Mouse (Mus musculus) heart, embryonic 11.5 days (tissue): Measurements from ENCODE around the gene Hoxd4. TPM values are rescaled to one million over a fixed set of nuclear protein-coding genes. Genes with fewer than 3 reads are reported as not detected.

Experiments used
- ATAC-seq: fragments of 200-750 bp; cut with Nextera tagmentation; replicated peaks from 2 replicates; pipeline ENCODE4 v1.8.0; 2017; ENCODE audit warnings: moderate library complexity; ENCODE audit not compliant: insufficient number of reproducible peaks, low FRiP score, low TSS enrichment
- H3K27ac ChIP-seq: fragments of 300-500 bp; sonication (generic); 2 replicates; pipeline ENCODE4 v1.5.1; 2014; ENCODE audit warnings: mild to moderate bottlenecking, low read depth, low read length
- H3K27me3 ChIP-seq: fragments of 300-500 bp; sonication (generic); 2 replicates; pipeline ENCODE4 v1.6.1; 2014; ENCODE audit warnings: mild to moderate bottlenecking, low read length, mixed read lengths; ENCODE audit not compliant: control insufficient read depth, insufficient read depth
- H3K36me3 ChIP-seq: fragments of 300-500 bp; sonication (generic); 2 replicates; pipeline ENCODE4 v1.6.1; 2014; ENCODE audit warnings: mild to moderate bottlenecking, low read length, moderate library complexity, mixed read lengths; ENCODE audit not compliant: control insufficient read depth, insufficient read depth
- H3K4me1 ChIP-seq: fragments of 300-500 bp; sonication (generic); 2 replicates; pipeline ENCODE4 v1.6.1; 2014; ENCODE audit warnings: low read length; ENCODE audit not compliant: control insufficient read depth, insufficient read depth
- H3K4me2 ChIP-seq: fragments of 300-500 bp; sonication (generic); 2 replicates; pipeline ENCODE4 v1.6.1; 2014; ENCODE audit warnings: mild to moderate bottlenecking, moderate library complexity
- H3K4me3 ChIP-seq: fragments of 300-500 bp; sonication (generic); 2 replicates; pipeline ENCODE4 v1.5.1; 2014; ENCODE audit warnings: low read depth, low read length
- H3K9ac ChIP-seq: fragments of 300-500 bp; sonication (generic); 2 replicates; pipeline ENCODE4 v1.6.1; 2014; ENCODE audit warnings: mild to moderate bottlenecking, low read depth, low read length, moderate library complexity
- H3K9me3 ChIP-seq: fragments of 300-500 bp; sonication (generic); replicated peaks from 2 replicates; pipeline ENCODE4 v1.6.1; 2016; ENCODE audit warnings: low read length; ENCODE audit not compliant: control insufficient read depth
- WGBS: fragments of 180-500 bp; shearing (Covaris S2); extraction: QIAGEN DNeasy Blood & Tissue Kit; methylation state at CpG from one replicate; pipeline ENCODE4 v1.1.7; 2014; ENCODE audit not compliant: insufficient replicate concordance; 5-methylcytosine and 5-hydroxymethylcytosine counted together
- polyA plus RNA-seq: library from polyadenylated mRNA; unstranded; fragments of >200 nt; fragmentation: Nextera tagmentation; extraction: Ambion mirVana; gene quantifications from 2 replicates; pipeline ENCODE4 v1.2.1, GENCODE M21; 2014

Gene Hoxd4
- polyA plus RNA-seq, 1 experiment from 2014 or later = not detected

DNA sequence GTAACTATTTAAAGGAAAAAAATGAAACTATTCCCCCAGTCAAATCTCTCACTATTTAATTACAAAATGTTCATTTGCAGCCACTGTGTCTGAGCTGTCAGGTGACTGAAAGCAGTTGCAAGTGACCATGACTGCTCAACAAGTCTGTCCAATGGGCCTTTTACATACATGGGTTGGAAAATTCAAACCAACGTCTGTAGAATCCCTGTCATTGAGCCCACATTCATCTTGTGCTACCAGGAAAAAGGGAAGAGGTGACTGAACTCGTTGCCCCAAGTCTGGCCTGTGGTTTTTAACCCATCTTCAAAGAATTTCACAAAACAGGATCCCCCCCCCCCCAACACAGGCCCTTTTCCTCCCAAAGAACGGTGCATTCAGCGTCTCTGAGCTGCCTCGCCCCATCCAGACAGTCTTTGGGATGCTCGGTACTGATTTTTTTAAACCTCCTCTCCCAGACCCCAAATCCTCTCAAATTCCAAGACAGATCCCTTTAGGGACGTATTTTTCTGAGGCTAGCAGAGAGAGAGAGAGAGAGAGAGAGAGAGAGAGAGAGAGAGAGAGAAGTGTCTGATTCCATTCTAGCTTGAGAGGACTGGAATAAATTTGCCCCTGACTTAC, 15.8 kb upstream of the Hoxd4 start:
- no peak overlapping the region for H3K4me3 ChIP-seq
- no peak overlapping the region for H3K27ac ChIP-seq
- H3K9ac ChIP-seq = no peak overlapping the region
- H3K36me3 ChIP-seq = no peaks in the 10 kb centered on the region
- no peaks in the 10 kb centered on the region for H3K9me3 ChIP-seq
- H3K27me3 ChIP-seq = peaks cover 99% of the 10 kb centered on the region
- peaks cover 8% of the 10 kb centered on the region for H3K4me1 ChIP-seq
- ATAC-seq = no peak
- 2% methylated on average over 7 of the region's 7 CpGs for WGBS
- no peak overlapping the region for H3K4me2 ChIP-seq

DNA sequence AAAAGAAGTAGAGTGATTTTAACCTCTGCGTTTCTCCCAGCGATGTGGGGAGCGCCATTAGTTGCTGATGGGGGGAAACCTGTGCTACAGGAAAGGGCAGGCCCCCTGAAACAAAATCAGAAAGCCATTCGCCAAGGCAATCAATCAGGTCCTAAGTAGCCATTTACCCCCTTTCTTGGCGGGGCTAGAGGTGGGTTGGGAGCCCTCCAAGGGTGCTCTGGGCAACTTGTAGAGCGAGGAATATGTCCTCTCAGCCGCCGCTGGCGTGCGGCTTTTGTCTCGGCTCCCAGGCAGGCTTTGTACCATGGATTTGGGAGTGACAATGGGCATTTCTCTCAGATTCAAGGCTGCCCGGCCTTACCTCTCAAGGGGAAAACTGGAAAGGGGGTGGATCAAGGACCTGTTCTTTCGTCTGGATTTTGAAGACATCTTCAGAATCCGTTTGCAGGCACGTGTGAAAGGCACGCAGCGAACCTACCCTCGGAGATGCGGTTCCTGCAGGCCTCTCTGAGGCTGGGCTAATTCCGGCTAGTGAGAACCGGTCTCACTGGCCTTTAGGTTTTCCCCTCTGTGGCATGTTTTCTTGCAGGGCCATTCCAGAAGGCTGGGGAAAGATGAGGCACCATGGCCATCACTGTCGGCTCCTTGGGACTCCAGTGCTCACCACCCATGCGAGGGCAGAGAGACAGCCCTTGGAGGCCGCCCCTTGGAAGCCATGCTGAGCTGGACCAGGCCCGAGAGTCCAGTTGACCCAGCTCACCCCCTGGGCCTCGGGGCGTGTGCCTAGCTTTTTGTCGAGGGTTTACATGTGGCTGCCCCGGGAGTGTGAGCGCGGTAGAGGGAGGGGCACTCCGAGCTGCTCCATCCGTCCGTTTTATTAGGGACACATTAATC, 15.0 kb upstream of the Hoxd4 start:
- H3K9ac ChIP-seq = no peak overlapping the region
- H3K36me3 ChIP-seq = no peaks in the 10 kb centered on the region
- no peak overlapping the region for H3K4me2 ChIP-seq
- ATAC-seq = no peak
- no peak overlapping the region for H3K27ac ChIP-seq
- H3K9me3 ChIP-seq = no peaks in the 10 kb centered on the region
- WGBS = 2% methylated on average over 34 of the region's 34 CpGs
- H3K4me3 ChIP-seq = no peak overlapping the region
- peaks cover 2% of the 10 kb centered on the region; the same call in 1 of the 2 replicates for H3K4me1 ChIP-seq
- H3K27me3 ChIP-seq = peaks cover 99% of the 10 kb centered on the region

DNA sequence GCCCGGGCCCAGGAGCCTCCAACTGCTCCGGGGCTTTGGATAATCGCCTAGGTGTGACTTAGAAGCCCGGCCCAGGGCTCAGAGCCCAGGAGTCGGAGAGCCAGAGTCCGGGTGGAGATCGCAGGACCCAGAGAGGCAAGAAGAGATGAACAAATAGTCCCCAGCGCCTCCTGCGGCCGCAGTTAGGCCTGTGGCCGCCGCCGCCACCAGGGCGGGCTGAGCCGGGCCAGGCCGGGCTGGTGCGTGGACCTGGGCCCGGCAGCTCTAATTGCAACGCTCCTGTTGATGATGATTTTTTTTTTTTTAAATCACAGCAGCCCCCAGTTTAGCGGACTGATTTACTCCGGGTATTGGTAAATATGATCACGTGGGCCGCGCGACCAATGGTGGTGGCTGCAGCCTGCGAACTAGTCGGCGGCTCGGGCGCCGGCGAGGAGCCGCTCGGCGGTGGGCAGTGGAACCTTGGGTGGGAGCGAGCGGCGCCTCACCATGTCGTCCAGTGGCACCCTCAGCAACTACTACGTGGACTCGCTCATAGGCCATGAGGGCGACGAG, 14.1 kb upstream of the Hoxd4 start, which contains the start of gene Hoxd9:
Hoxd9 (plus strand) TSS at position 161 of the 555 bp plus-strand sequence.
- WGBS = under 1% methylated on average over 43 of the region's 43 CpGs
- no peaks in the 10 kb centered on the region for H3K9me3 ChIP-seq

DNA sequence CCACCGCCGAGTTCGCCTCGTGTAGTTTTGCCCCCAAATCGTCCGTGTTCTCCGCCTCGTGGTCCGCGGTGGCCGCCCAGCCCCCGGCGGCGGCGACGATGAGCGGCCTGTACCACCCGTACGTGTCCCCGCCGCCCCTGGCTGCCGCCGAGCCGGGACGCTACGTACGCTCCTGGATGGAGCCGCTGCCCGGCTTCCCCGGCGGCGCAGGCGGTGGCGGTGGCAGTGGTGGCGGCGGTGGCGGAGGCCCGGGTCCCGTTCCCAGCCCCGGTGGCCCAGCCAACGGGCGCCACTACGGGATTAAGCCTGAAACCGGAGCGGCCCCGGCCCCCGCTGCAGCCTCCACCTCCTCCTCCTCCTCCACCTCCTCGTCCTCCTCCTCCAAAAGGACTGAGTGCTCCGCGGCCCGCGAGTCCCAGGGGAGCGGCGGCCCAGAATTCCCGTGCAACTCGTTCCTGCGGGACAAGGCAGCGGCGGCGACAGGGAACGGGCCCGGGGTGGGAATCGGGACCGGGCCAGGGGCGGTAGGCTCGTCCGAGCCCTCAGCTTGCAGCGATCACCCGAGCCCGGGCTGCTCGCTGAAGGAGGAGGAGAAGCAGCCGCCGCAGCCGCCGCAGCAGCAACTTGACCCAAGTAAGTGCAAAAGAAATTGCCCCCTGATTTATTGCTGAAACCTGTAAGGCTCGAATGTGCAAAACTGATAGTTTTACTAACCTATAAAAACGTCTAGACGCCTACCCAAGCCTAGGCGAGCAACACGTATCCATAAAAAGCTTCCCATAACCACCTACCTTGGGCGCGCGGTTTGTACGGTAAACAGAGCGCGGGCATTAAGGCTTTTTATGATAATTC, 13.3 kb upstream of the Hoxd4 start:
- under 1% methylated on average over 86 of the region's 86 CpGs for WGBS
- H3K27me3 ChIP-seq = peaks cover 97% of the 10 kb centered on the region
- 0 out of 2 replicates have a peak overlapping the region, but pooled peaks have one; percentile 28 for H3K9ac ChIP-seq
- H3K9me3 ChIP-seq = no peaks in the 10 kb centered on the region
- H3K4me2 ChIP-seq = peak overlapping the region; percentile 69
- peaks cover 2% of the 10 kb centered on the region; the same call in 1 of the 2 replicates for H3K4me1 ChIP-seq
- ATAC-seq = 0 out of 2 replicates have a peak, but pooled peaks have one; percentile 7
- H3K27ac ChIP-seq = no peak overlapping the region
- peak overlapping the region; percentile 41 for H3K4me3 ChIP-seq
- no peaks in the 10 kb centered on the region for H3K36me3 ChIP-seq

More for the DNA sequence above, 14.1 kb upstream of the Hoxd4 start, which contains the start of gene Hoxd9:
- H3K4me2 ChIP-seq = peak within 1 kb of the TSS; percentile 69
- 0 out of 2 replicates have a peak within 1 kb of the TSS, but pooled peaks have one; percentile 28 for H3K9ac ChIP-seq
- no peaks in the 10 kb centered on the region for H3K36me3 ChIP-seq
- 0 out of 2 replicates have a peak, but pooled peaks have one; percentile 39 for ATAC-seq
- peak within 1 kb of the TSS; percentile 41 for H3K4me3 ChIP-seq
- peaks cover 97% of the 10 kb centered on the region for H3K27me3 ChIP-seq
- H3K27ac ChIP-seq = no peak within 1 kb of the TSS
- H3K4me1 ChIP-seq = peaks cover 2% of the 10 kb centered on the region; the same call in 1 of the 2 replicates

DNA sequence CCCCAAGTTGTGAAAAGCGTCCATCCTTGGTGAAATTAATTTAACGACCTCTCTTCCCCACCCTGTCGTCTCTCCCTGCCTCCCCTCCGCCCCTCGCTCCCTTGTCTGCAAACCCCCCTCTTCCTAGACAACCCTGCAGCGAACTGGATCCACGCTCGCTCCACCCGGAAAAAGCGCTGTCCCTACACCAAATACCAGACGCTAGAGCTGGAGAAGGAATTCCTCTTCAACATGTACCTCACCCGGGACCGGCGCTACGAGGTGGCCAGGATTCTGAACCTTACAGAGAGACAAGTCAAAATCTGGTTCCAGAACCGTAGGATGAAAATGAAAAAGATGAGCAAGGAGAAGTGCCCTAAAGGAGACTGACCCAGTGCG, 12.7 kb upstream of the Hoxd4 start:
- no peak overlapping the region for H3K4me2 ChIP-seq
- no peak overlapping the region for H3K9ac ChIP-seq
- no peak overlapping the region for H3K27ac ChIP-seq
- H3K36me3 ChIP-seq = no peaks in the 10 kb centered on the region
- WGBS = under 1% methylated on average over 17 of the region's 17 CpGs
- no peak for ATAC-seq
- no peaks in the 10 kb centered on the region for H3K9me3 ChIP-seq
- H3K4me1 ChIP-seq = peaks cover 2% of the 10 kb centered on the region; the same call in 1 of the 2 replicates
- no peak overlapping the region for H3K4me3 ChIP-seq
- peaks cover 97% of the 10 kb centered on the region for H3K27me3 ChIP-seq

DNA sequence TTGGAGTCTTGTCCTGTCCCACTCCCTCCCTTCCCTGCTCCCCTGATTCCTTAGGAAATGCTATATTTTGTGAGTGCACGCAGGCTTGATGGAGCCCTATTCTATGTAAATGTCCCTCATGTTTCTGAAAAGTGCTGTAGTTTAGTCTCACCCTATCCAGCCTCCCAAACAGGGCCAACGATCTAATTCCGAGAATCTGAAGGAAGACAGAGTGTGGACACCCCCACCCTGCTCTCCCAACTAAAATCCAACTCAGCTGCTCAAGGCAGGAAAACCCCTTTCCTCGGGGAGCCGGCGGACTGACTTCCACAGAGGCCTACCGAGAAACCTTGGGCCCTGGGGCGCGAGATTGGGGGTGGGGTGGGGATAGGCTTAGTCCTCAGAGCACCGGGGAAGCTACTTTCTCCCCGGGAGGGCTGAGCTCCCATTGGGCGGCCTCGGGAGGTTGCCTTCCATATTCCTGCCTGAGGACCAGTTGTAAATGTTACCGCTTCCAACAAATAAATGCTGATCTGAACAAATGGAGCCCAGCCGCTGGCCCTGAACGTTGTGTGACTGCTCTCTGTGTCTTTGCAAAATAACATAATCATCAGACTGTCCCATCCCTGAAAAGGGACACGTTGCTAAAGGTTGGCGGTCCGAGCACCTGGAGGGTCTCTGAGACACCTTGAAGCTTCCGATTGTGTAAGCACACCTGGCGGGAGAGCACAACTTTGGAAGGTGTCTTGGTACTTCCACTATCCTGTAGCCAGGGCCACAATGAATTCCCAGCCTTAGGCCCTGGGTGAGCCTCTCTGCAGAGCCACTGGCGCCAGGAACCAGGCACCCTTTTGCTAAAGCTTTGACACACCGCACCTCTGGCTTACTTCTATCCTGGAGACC, 11.8 kb upstream of the Hoxd4 start:
- no peaks in the 10 kb centered on the region for H3K36me3 ChIP-seq
- no peaks in the 10 kb centered on the region for H3K9me3 ChIP-seq
- peaks cover 97% of the 10 kb centered on the region for H3K27me3 ChIP-seq
- 3% methylated on average over 23 of the region's 23 CpGs for WGBS
- no peak overlapping the region for H3K4me3 ChIP-seq
- H3K27ac ChIP-seq = no peak overlapping the region
- H3K4me1 ChIP-seq = peaks cover 2% of the 10 kb centered on the region; the same call in 1 of the 2 replicates
- no peak overlapping the region for H3K9ac ChIP-seq
- no peak for ATAC-seq
- no peak overlapping the region for H3K4me2 ChIP-seq

DNA sequence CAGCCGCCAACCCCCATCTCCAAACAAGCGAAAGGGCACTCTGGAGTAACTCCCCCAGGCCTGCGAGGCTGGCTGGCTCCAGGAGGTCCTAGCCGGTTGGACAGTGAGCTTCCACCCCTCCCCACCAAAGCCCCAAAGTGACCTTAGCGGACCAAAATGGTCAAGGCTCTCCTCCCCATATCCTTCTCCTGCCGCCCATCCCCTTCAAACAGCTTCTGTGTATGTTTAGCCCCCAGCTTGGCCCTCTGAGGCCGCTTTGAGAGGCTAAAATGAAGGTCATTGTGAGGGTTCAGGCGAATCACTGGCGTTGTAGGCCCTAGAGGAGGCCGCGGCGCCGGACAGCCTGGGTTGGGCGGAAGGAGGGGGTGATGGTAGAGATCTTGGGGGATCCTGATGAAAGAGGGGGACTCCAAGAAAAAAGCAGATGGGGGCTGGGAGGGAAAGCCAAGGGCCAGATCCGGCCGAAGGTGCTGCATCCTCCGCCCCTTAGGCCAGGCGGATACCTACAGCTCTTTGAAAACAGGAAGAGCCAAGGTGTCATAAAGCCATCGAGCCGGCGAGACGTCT, 11.1 kb upstream of the Hoxd4 start:
- H3K9ac ChIP-seq = no peak overlapping the region
- no peak overlapping the region for H3K4me3 ChIP-seq
- no peak for ATAC-seq
- 3% methylated on average over 22 of the region's 22 CpGs for WGBS
- no peaks in the 10 kb centered on the region for H3K36me3 ChIP-seq
- H3K4me2 ChIP-seq = no peak overlapping the region
- peaks cover 97% of the 10 kb centered on the region for H3K27me3 ChIP-seq
- H3K4me1 ChIP-seq = peaks cover 3% of the 10 kb centered on the region
- no peak overlapping the region for H3K27ac ChIP-seq
- H3K9me3 ChIP-seq = no peaks in the 10 kb centered on the region
